Mouse (Mus musculus) liver, embryonic 11.5 days (tissue): ENCODE results near the gene Gm11444. TPM values are rescaled to one million over a fixed set of nuclear protein-coding genes. Genes with fewer than 3 reads are reported as not detected.

Experiments
- ATAC-seq: fragments of 200-750 bp; cut with Nextera tagmentation; replicated peaks from 2 replicates; pipeline ENCODE4 v1.8.0; 2017; ENCODE audit warnings: moderate number of reproducible peaks, mild to moderate bottlenecking, moderate TSS enrichment, moderate library complexity; ENCODE audit not compliant: low FRiP score
- DNase-seq: peaks from one replicate; pipeline ENCODE4 v3.0.0-alpha.2; 2017; ENCODE audit warnings: low spot score
- H3K27ac ChIP-seq: fragments of 300-500 bp; sonication (generic); 2 replicates; pipeline ENCODE4 v1.5.1; 2014; ENCODE audit warnings: mild to moderate bottlenecking, low read depth, low read length, control low read depth
- H3K27me3 ChIP-seq: fragments of 300-500 bp; sonication (generic); replicated peaks from 2 replicates; pipeline ENCODE4 v1.6.1; 2014; ENCODE audit warnings: low read length, mixed read lengths; ENCODE audit not compliant: control insufficient read depth, insufficient read depth
- H3K36me3 ChIP-seq: fragments of 300-500 bp; sonication (generic); 2 replicates; pipeline ENCODE4 v1.6.1; 2014; ENCODE audit warnings: mild to moderate bottlenecking, low read length, moderate library complexity, mixed read lengths; ENCODE audit not compliant: control insufficient read depth, insufficient read depth
- H3K4me1 ChIP-seq: fragments of 300-500 bp; sonication (generic); replicated peaks from 2 replicates; pipeline ENCODE4 v1.6.1; 2014; ENCODE audit warnings: low read length, mixed read lengths; ENCODE audit not compliant: control insufficient read depth, insufficient read depth
- H3K4me2 ChIP-seq: fragments of 300-500 bp; sonication (generic); 2 replicates; pipeline ENCODE4 v1.6.1; 2014; ENCODE audit warnings: mild to moderate bottlenecking, control low read depth, moderate library complexity
- H3K4me3 ChIP-seq: fragments of 300-500 bp; sonication (generic); 2 replicates; pipeline ENCODE4 v1.5.1; 2014; ENCODE audit warnings: low read depth, low read length, control low read depth
- H3K9ac ChIP-seq: fragments of 300-500 bp; sonication (generic); 2 replicates; pipeline ENCODE4 v1.6.1; 2014; ENCODE audit warnings: low read depth, low read length, control low read depth
- H3K9me3 ChIP-seq: fragments of 300-500 bp; sonication (generic); 2 replicates; pipeline ENCODE4 v1.6.1; 2016; ENCODE audit warnings: low read length, inconsistent platforms, mixed read lengths; ENCODE audit not compliant: control insufficient read depth
- WGBS: fragments of 180-500 bp; shearing (Covaris S2); extraction: QIAGEN DNeasy Blood & Tissue Kit; methylation state at CpG from one replicate; pipeline ENCODE4 v1.1.7; 2014; 5-methylcytosine and 5-hydroxymethylcytosine counted together
- polyA plus RNA-seq: library from polyadenylated mRNA; unstranded; fragments of >200 nt; fragmentation: Nextera tagmentation; extraction: Ambion mirVana; gene quantifications from 2 replicates; pipeline ENCODE4 v1.2.1, GENCODE M21; 2014

The Gm11444 gene
- polyA plus RNA-seq, 1 experiment from 2014 or later, result not detected

DNA sequence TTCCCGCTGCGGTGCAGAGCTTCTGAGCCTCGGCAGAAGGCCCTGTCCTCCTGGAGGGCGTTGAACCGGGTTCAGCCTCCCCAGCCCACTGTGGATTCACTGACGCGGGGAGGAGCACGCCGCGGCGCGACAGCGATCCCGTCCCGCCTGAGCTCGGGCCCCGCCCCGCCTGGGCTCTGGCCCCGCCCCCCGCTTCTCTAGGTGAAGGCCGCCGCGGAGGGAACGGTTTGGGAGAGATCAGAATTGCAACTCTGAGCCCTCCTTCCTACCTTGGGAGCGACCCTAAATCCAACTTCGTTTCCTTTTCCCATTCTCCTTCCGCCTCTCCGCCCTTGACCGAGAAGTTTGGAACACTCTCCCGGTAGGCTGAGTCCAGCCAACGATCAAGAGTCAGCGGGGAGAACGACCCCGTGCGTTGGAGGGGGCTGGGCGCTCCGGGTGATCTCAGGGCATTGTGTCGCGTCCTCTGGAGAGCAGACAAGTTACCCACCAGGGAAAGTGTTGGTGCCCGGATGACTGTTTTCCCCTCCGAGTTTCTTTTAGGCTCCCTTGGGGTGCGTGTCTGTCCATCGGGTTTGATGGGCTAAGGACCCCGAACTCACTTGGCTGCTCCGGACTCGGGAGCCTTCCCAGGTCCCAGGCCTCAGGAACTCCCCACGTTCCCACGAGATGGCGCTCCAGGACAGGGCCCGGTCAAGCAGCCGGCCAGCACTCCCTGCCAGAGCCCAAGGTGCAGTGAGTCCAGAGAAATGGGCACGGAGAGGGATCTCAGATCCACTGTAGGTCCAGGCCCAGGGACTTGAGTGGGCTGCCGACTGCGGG lies 5.8 kb downstream of the Gm11444 start:
- H3K4me3 ChIP-seq, result peak overlapping the region; percentile 56
- peak overlapping the region; percentile 38 for H3K9ac ChIP-seq
- peaks cover 82% of the 10 kb centered on the region for H3K27me3 ChIP-seq
- no peak overlapping the region for H3K27ac ChIP-seq
- no peaks in the 10 kb centered on the region for H3K9me3 ChIP-seq
- ATAC-seq, result peak; percentile 60
- peak overlapping the region; percentile 81 for H3K4me2 ChIP-seq
- peak; percentile 84 for DNase-seq
- WGBS, result under 1% methylated on average over 54 of the region's 54 CpGs
- H3K4me1 ChIP-seq, result peaks cover 13% of the 10 kb centered on the region
- no peaks in the 10 kb centered on the region for H3K36me3 ChIP-seq

DNA sequence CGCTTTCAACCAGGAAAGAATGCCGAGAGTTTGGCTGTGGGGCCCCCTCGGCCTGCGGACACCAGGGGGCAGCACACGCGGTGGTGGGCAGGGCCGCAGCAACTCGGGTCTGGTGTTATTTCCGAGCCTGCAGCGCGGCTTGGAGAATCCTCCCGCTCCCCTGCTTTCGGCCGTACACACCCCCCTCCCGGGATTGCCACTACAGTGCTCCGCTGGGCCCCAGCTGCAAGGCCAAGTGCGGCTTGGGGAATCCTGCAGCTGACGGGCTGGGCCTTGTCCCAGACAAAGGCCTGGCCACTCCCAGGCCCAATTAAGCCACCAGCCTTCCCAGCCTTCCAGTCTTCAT lies 6.8 kb downstream of the Gm11444 start:
- WGBS, result under 1% methylated on average over 18 of the region's 18 CpGs
- H3K9ac ChIP-seq, result peak overlapping the region; percentile 38; the same call in 1 of the 2 replicates
- H3K4me1 ChIP-seq, result peaks cover 13% of the 10 kb centered on the region
- no peaks in the 10 kb centered on the region for H3K9me3 ChIP-seq
- H3K4me2 ChIP-seq, result peak overlapping the region; percentile 81
- peaks cover 90% of the 10 kb centered on the region for H3K27me3 ChIP-seq
- no peaks in the 10 kb centered on the region for H3K36me3 ChIP-seq
- peak overlapping the region; percentile 56 for H3K4me3 ChIP-seq
- DNase-seq (peak; percentile 79), ATAC-seq (peak; percentile 30)
- no peak overlapping the region for H3K27ac ChIP-seq

DNA sequence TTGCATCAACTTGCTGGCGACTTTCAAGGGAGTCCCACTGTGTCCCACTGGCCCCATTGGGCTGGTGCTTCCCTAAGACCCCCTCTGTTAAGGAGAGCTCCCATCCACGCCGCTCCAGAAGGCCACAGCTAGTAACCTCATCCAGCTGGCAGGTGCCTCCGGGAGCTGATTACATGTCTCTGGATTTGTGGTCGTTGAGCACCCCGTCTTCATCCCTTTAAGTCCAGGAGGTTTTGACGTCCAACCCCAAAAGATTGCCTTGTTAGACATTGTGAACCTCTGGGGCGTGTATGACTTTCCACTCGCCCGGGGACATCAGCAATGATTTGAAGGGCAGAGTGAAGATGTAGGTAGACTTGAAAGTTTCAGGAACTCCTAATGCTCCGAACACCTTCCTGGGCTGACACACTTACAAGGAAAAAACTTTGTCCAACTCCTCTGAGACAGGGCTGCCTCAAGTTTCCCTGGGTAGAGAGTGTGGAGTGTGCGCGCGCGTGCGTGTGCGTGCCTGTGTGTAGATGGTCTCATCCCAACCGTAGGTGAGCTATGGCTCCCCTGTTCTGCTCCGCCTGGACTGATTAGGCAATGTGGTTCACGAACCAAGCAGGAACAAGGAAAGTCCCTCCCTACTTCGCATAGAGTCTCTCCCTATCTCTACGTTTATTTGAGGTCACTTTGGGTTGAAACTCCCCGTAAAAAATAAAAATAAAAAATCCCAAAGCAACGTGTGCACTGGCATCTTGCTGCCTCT lies 7.4 kb downstream of the Gm11444 start:
- peak overlapping the region; percentile 81 for H3K4me2 ChIP-seq
- peaks cover 92% of the 10 kb centered on the region for H3K27me3 ChIP-seq
- peaks cover 17% of the 10 kb centered on the region for H3K4me1 ChIP-seq
- no peaks in the 10 kb centered on the region for H3K9me3 ChIP-seq
- H3K36me3 ChIP-seq, result no peaks in the 10 kb centered on the region
- no peak overlapping the region for H3K27ac ChIP-seq
- DNase-seq, result no peak
- no peak overlapping the region for H3K9ac ChIP-seq
- H3K4me3 ChIP-seq, result peak overlapping the region; percentile 56
- WGBS, result 8% methylated on average over 24 of the region's 24 CpGs
- no peak for ATAC-seq

DNA sequence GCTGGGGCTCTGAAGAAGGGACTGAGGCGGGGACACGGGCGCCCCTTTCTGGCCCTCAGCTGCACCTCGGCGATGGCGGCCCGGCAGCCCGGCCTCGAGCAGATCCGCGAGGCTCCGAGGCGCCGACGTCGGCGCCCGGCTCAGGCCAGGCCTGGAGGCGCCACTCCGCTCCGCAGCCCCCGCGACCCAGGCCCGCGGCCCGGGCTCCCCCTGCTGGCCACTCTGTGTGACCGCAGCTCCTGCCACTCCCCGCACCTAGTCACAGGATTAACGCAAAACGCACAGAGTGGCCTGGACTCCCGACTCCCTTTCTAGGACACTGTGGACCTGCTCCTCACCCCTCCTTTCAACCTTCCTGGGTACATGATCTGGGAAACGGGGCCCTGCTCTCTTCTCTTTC lies 8.2 kb downstream of the Gm11444 start:
- Histone ChIP-seq H3K4me2 (peak overlapping the region; percentile 67), H3K9me3 (no peaks in the 10 kb centered on the region), H3K4me3 (peak overlapping the region; percentile 39), H3K9ac (no peak overlapping the region), H3K27me3 (peaks cover 97% of the 10 kb centered on the region), H3K27ac (no peak overlapping the region), H3K36me3 (no peaks in the 10 kb centered on the region), H3K4me1 (peaks cover 17% of the 10 kb centered on the region)
- DNase-seq (peak; percentile 71), ATAC-seq (peak; percentile 38)
- under 1% methylated on average over 32 of the region's 32 CpGs for WGBS

DNA sequence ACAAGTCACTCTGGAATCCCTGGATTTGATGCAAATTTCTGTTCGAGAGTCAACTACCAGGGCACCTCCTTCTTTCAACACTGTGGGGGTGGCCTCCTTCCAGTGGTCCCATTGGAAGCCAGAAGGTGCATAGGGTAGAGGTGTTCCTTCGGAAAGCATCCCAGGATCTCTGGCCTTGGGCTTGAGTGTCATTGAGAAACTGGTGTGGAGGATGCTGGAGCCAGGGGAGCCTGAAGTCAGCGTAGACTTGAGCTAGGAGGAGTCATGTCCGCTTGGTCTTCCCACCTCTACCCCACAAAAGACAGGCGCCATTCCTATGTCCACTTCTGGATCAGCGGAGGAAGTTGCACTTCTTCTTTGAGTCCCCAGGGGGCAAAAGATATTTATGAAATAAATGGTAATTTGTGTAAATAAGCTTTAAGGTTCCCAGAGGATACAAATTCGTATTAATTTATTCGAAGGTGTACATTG lies 8.9 kb downstream of the Gm11444 start:
- Histone ChIP-seq H3K27me3 (peaks cover 97% of the 10 kb centered on the region), H3K36me3 (no peaks in the 10 kb centered on the region), H3K4me1 (peaks cover 17% of the 10 kb centered on the region), H3K9ac (no peak overlapping the region), H3K27ac (no peak overlapping the region), H3K4me2 (peak overlapping the region; percentile 67), H3K4me3 (peak overlapping the region; percentile 13; the same call in 1 of the 2 replicates), H3K9me3 (no peaks in the 10 kb centered on the region)
- ATAC-seq (no peak), DNase-seq (no peak)
- WGBS, result 16% methylated on average over 8 of the region's 8 CpGs

DNA sequence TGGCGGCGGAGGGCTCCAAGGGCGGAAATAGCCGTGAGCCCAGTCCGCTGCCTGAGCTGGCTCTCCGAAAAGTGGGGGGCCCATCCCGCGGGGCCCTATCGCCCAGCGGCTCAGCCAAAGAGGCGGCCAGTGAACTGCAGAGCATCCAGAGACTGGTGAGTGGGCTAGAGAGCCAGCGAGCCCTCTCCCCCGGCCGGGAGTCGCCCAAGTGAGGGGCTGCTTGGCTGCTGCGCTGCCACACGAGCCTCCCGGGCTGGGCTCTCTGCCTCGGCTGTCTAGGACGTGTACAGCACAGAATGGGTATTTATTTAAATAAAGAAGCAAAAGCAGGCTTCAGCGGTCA lies 9.4 kb downstream of the Gm11444 start:
- Histone ChIP-seq H3K4me3 (peak overlapping the region; percentile 13), H3K27ac (no peak overlapping the region), H3K36me3 (no peaks in the 10 kb centered on the region), H3K9me3 (no peaks in the 10 kb centered on the region), H3K4me2 (peak overlapping the region; percentile 47), H3K9ac (0 out of 2 replicates have a peak overlapping the region, but pooled peaks have one; percentile 12), H3K27me3 (peaks cover 97% of the 10 kb centered on the region), H3K4me1 (peaks cover 17% of the 10 kb centered on the region)
- DNase-seq, result no peak
- no peak for ATAC-seq
- 6% methylated on average over 21 of the region's 21 CpGs for WGBS

DNA sequence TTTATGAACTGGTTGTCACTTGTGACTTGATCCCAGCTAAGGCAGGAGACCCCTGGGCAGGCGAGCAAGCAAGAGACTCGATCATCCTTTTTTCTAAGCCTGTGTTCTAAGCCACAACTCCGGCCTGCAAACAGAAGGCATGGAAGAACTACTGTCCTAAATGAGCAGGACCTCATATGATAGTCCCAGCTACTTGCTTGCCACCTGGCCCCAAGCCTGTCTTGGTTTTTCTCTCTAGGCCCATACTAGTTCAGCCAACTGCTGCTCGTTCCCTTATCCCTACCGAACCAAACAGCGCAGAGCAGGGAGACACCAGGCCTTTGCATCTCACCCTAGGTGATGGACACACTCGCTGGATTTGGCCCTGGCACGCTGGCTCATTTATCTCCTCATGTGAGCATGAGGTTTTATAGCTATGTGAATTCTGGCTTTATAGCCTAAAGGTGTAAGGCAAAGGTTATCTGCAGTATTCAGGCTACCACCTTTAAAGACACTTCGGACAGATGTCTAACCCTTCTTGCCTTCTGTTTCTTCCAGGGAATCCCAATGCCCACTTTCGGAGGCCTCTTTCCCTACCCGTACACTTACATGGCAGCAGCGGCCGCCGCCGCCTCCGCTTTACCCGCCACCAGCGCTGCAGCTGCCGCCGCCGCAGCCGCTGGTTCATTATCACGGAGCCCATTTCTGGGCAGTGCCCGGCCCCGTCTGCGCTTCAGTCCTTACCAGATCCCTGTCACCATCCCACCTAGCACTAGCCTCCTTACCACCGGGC lies 9.9 kb downstream of the Gm11444 start:
- Histone ChIP-seq H3K9ac (0 out of 2 replicates have a peak overlapping the region, but pooled peaks have one; percentile 12), H3K27ac (no peak overlapping the region), H3K4me2 (peak overlapping the region; percentile 47), H3K27me3 (peaks cover 97% of the 10 kb centered on the region), H3K4me1 (peaks cover 17% of the 10 kb centered on the region), H3K36me3 (no peaks in the 10 kb centered on the region), H3K9me3 (no peaks in the 10 kb centered on the region), H3K4me3 (peak overlapping the region; percentile 13)
- 7% methylated on average over 27 of the region's 27 CpGs for WGBS
- ATAC-seq (no peak), DNase-seq (no peak)

DNA sequence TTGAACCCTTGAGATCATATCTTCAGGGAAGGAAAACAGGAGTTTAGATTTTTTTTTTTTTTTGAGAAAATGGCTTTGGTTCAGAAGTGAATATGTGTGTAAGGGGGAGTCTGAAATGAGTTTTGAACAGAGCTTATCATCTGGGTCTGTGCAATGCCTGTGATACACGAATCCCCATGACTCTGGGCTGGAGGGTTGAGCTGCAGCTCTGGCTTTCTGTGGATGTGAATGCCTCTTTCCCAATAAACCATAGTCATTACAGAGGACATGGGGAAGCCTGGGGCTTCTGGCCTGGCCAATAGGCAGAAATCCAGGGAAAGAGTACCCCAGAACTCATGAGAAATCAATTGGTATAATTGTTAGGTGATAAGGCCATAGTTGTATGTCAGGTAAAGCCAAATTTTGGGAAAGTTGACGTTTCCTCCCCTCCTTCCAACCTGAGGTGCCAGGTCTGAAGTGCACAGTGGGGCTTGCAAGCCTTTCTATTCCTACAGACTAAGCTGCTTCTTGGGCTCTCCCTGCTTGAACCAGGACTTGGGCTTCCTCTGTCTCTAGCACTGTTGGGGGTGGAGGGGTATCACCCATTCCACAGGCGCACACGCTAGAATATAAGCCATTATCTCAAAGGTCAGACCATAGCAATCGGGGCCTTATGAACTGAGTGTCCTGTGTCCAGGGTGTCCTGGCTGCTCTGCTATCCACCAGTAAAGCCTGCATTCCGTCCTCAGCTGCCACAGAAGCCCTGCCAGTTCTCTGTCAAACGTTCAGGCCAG lies 10.7 kb downstream of the Gm11444 start:
- no peaks in the 10 kb centered on the region for H3K9me3 ChIP-seq
- DNase-seq (no peak), ATAC-seq (no peak)
- H3K36me3 ChIP-seq, result no peaks in the 10 kb centered on the region
- no peak overlapping the region; the same call in 1 of the 2 replicates for H3K4me2 ChIP-seq
- H3K9ac ChIP-seq, result no peak overlapping the region
- H3K4me1 ChIP-seq, result peaks cover 15% of the 10 kb centered on the region
- no peak overlapping the region; the same call in 1 of the 2 replicates for H3K4me3 ChIP-seq
- WGBS, result 13% methylated on average over 7 of the region's 7 CpGs
- no peak overlapping the region for H3K27ac ChIP-seq
- peaks cover 97% of the 10 kb centered on the region for H3K27me3 ChIP-seq
